Mouse (Mus musculus) spleen, postnatal 14 days (tissue): Measurements from ENCODE around the gene Pdcd10.
A peak's percentile ranks its signal among the peaks of the same experiment; 100 is the strongest.

Experiments
- DNase-seq, 2 experiments: peaks; one replicate each; pipeline ENCODE4 v3.0.0; 2021 to 2022; ENCODE audit warnings: low spot score in 2 of 2

Gene Pdcd10

DNA sequence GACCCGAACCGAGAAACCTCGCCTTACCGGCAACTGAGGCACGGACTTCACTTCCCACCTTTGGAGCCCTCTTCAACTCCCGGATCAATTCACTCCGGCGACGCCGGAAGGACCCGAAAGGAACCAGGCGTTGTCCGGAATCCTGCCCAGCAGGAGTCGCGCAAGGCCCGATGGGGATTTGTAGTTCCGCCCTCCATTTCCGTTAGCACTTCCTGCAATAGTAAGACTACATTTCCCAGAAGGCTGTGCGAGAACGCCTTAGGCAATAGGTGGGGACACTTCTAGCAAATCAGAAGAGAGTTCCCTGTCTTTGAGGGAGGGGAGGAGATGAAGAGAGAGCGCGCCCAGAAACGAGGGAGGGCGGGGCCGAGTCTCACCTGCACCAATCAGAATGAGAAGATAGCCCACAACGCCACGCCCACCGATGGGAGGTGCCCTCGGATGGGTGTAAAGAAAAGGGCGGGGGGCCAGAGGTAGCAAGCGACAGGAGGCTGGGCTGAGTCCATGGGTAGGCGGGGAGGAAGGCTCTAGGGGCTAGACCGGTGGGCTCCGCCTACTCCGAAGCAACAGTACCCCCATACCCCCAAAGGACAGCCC lies at the start of gene Pdcd10:
Pdcd10 (minus strand) TSS at position 162 of the 597 bp plus-strand sequence.
- peak; percentile 98 to 99 for DNase-seq

DNA sequence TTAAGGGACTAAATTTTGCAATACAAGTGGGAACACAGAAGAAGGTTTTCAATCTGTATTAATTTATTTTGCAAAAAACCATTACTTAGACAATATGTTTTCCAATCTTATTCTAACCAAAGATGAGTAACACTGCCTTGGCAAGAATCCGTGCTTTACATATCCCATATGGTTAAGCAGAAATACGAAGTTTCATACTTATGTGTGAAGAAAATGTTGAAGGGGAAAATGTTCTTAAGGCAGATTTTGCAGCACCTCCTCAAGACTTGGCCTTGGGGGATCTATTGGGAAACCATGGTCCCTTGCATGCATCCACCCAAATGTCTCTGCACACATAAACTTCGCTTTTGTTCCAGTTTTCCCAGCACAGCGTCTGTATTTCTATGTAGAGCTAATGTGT lies 28.2 kb upstream of the Pdcd10 start:
- no peak for DNase-seq

DNA sequence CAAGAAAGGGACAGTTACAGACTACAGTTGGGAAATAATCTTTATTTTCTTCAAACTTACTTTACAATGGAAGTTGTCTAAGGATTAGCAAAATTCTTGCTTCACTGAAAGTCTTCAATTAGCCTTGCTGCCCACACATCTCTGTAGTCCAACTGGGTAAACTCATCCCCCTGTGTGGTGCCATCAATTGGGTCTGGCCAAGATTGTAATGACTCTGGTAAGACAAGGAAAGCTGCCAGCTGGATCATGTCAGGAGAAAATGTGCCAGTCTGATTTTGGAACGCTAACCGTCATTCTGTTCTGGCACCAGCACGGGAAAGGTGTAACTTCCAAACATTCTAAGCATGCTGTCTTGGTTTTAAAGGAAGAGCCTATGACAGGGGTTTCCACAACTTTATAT lies 26.6 kb upstream of the Pdcd10 start:
- DNase-seq, result no peak

DNA sequence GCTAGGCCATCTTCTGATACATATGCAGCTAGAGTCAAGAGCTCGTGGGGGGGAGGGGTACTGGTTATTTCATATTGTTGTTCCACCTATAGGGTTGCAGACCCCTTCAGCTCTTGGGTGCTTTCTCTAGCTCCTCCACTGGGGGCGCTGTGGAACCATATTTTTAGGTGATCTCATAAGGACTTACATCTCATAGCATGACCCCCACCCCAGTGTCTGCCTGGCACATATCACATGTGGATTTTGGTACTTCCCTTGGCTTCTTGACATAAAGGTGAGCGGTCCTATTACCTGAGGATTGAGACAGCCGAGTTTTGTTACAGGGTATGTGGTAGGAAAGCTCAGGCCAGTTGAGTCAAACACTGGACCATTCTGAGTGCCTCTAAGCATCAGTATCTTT lies 22.7 kb upstream of the Pdcd10 start:
- DNase-seq, result peak; percentile 22 to 43

DNA sequence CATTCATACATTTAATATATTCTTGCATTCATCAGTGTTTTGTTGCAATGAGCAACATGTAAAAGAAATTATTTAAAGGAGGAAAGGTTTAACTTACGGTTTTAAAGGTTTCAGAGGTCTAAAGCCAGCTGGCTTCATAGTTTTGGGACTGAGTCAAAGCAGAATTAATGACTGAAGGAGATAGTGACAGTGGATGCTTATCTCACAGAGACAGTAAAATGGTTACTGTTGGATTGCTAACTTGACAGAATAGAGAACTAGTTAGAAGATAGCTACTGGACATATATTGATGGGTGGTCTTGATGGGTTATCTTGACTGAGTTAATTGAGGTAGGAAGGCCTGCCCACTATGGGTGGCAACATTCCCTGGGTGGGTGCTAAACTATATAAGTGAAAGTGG lies 18.9 kb upstream of the Pdcd10 start:
- DNase-seq, result no peak

DNA sequence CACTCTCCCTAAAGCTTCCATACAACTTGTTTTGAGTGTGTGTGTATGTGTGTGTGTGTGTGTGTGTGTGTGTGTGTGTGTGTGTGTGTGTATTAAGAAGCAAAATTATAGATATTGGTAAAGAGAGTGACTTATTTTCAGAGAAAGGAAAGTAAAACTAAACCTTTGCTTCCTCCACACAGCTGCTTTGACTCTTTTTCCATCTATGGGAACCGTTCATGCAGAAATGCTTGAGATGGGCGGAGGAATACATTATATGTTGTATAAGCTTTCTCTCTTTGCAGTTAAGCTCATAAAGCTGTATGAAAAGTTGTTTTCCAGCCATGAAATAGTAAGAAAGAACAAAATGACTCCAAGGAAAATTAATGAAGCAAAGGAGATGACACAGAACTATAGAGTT lies 17.4 kb upstream of the Pdcd10 start:
- DNase-seq, result no peak

DNA sequence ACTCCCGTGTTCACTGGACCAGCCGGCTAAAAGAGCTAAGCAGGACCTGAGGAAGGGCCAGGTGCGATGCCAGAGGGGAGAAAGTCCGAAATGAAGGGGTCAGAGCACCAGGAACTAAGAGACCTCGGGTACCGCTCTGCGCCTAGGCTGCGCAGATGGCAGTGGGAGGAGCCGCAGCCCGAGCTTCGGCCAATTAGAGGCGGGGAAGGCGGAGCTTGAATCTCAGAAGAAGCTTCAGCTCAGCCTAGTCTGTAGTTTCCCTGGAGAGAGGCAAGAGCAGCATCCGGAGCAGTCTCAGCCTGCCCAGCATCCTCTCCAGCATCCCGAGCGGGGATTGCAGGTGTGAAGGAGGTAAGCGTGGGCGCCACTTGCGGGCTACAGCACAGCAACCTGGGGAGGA lies 636 bp upstream of the Pdcd10 start, which contains the start of gene Serpini1:
Serpini1 (plus strand) TSS at position 256 of the 400 bp plus-strand sequence.
- peak; percentile 73 to 78 for DNase-seq

DNA sequence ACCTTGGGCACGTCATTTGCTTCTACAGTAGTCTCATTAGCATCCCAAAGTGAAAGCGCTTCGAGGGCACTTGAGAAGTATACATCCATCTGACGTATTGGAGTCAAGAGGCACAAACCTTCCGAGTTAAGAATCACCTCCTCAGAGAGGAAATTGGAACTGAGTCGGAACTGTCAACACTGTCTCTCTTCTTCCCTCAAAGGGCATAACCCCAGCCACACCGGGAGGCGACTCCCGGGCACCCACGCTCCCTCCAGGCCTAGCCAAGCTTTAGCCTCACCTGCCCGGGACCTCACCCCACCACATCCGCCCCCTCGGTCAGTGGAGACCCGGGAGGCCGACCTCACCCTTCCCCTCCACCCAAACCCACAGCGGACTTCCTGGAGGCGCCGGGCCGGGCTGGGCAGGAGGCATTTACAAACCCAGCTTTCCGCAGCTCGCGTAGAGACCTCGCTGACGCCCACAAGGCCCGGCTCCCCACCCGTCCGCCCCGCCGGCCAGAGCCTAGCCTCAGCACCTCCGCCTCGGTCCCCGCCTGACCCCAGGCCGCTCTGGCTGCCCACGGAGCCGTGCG lies 448 bp downstream of the Pdcd10 start:
- DNase-seq, result no peak

DNA sequence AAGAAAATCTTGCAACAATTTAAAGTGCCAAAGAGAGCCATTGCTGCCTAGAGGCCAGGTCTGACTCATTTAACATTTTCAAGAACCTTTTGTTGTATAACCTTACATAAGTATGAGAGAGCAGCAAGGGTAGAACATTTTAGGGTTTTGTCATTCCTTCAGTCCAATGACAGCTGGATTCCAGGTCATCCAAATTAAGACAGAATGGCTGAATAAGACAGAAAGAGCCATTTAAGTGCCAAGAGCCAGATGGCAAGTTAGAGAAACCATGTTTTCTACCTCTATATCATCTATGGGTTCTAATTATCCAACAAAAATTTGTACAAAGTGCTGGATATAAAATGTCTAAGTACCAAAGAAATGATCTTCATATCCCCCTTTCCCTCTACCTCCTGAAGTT lies 5.4 kb downstream of the Pdcd10 start:
- no peak for DNase-seq

DNA sequence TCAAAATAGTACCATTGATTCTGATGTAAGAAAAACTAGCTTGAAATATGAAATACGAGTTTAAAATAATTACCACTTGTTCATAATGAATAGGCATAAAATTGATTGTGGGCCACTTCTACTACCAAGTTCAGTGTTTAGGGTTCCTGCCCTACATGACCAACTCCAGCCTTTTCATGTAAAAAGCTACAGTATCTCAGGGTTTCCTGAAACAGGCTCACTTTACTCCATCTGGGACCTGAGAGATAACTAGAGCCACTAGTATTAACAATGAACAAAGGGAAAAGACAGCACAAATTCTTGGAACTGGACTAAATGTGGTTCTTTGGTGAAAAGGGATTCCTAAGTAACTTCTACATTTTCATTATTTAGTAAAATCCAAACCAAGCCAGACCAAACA lies 12.4 kb downstream of the Pdcd10 start:
- DNase-seq, result no peak

DNA sequence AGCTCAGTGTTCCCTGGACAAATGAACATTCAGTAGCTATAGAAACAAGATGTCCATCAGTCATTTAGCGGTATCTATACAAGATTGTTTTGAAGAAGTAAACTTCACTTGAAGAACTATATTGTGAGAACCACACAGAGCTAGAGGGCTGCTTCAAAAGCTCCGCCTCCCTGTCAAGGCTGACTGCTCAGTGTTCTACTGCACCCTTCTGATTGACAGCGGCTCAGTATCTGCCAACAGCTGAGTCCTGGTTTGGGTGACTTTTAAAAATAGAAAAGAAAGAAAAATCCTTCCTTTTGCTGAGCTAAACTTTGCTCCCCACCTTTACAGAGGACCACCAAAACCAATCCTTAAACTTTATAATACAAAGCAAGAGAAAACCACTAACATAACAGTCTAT lies 13.8 kb downstream of the Pdcd10 start:
- DNase-seq, result peak in 1 of 2 experiments; percentile 7

DNA sequence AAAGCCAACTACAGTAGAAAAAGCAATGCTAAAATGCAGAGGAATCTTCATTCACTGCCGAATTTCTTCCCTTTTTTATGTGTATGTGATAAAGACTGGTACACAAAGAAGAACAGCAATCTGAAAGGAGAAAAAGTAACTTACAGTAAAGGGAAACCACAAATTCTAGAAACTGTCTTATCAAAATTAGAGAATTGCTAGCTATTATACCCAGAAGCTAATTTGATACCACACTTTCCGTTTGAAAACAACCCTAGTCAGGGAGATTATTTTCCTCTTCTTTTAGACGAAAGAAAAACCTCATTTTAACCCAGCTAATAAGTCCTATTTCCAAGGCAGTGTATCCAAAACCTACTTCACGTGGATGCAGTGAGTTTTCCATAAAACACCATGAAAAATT lies 15.4 kb downstream of the Pdcd10 start:
- DNase-seq, result no peak

DNA sequence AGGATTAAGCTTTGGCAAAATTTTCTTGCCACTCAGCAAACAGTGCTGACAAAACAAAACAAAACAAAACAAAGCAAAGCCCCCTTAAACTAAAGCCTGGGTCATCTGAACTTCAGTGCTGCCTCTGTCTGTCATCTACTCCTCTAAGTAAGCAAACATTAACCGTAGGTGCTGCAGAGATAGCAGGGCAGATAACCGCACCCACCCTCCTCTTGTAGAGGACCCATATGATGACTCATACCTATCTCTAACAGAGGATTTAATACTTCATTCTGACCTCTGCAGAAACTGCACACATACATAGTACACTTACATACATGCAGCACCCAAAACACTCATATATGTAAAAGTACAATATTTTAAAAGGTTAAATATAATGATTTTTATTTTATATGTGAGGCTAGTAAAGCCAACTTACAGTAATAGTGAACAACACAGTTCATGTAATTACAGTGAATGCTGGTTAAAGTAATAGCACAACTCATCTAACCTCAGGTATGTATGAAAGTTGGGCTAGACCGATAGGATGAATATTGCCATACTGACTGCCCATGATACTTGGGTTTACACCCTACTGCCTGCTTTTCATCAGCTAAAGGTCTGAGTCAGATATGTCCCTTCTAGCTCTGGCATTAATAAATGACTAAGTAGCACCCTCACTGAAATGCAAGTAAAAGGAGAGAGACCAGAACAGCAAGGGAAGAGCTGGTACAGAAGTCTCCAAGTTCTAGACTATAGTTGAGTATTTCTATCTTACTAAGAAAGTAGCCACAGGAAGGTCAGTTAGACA lies 22.4 kb downstream of the Pdcd10 start:
- DNase-seq, result no peak

DNA sequence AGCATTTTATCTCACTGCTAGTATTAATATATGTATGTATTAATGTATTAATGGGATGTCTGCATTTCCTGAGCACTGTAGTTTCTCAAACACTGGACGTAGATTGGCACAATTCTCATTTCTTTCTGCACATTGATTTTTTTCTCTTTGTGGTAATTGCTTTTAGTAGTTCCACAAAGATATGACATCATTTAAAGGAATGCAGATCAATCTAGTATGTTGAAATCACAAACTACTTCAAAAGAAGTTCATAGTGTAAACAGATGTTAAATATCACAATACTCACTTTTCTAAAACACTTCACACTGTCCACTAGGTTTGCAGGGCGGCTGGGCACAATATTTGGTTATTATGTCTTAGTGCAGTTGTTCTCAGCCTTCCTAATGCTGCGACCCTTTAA lies 25.6 kb downstream of the Pdcd10 start:
- DNase-seq, result no peak

DNA sequence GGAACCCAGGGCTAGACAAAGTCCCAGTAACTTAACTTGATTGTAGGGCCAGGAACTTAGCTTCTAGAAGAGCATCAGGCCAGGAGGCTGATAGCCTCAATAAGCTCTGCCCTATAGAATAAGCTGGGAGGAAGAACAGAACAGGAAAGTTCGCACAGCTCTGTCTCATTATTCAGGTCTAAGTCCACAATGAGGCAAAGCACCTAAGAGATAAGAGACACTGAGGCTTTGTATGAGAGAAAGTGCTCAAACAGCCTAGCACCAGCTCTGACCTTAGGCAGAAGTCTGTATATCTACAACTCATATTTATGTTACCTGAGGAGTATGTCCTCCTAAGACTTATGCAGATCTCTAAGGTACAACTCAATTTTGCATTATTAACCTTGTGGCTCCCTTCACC lies 34.1 kb downstream of the Pdcd10 start:
- DNase-seq, result no peak

DNA sequence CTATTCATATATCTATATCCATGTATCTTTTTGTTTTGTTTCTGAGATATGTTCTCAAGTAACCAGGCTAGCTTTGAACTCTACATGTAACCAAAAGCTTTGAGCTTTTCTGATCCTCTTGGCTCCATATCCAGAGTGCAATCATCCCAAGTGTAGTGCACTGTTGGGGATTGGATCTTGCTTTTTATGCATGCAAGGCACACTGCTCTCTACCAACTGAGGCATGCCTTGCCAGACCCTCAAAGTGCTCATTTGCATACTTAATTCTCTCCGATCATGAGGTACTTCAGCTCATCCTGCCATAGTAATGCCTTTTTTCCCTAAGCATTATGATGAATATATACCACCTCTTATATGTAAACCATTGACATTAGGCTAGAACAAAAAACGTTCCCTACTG lies 35.3 kb downstream of the Pdcd10 start:
- no peak for DNase-seq

DNA sequence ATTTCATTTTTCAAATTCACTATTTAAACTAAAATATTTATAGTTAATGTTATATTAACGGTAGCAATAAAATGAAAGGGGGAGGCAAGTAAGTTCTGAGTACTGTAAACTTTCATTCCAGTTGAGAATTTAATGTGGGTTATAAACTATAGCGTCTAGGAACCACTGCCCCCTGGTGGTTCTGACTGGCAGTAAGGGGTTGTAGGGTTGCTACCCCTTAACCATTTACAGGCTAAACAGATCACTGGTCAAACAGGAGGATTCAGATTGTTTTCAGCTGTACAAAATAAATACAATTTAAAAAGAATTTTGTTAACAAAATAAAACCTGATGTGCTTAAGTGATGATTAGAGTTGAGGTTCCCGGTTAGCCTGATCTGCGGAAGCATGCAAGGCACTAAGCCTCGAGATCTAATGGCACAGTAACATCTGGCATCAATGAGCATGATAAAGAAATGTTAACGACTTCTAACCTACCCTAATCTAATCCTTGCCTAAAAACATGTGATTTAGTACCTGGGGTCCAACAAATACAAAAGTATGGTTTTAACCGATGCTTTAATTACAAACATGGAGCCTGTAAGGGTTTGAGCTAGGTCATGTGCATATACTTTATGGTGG lies 38.9 kb downstream of the Pdcd10 start:
- peak; percentile 17 to 50 for DNase-seq

DNA sequence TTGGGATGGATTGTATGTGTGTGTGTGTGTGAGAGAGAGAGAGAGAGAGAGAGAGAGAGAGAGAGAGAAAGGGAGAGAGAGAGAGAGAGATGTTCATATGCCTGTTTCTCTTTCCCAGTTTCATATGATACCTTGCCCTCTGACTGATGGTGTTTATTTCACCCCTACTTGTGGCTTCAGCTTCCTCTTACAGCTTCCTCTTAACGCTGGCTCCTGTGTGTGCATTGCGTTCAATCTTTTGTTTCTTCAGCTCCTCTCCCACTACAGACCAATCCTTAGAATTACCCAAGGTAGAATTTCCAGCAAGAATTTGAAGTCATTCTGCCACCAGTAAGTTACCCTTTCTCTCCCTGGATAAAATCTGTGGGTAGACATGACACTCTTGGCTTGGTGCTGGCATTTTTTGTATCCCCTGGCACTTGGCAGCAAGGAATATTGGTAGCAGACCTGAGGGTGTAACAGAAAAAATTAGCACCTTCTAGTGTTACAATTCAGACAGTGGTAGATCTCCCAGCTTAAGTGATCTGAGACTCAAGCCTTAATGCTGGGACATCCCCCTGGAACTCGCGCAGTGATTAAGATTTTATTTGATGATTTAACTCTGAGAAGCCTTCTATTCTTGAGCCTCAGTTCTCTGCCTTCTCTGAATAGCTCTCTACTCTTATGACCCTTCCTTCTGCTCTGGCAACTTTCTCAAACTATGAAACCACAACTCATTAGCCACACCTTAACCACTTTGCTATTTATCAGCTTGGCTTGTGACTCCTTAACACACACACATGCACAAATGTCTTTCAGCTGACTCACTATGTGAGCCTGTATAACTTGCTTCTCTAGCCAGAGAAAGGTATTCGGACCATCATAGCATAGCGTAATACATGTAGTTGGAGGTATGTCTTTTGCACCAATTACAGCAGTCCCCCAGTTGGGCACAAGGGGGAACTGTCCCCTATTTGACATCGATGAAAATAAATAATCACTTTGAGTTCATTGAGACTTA lies 57.4 kb downstream of the Pdcd10 start:
- DNase-seq, result no peak

DNA sequence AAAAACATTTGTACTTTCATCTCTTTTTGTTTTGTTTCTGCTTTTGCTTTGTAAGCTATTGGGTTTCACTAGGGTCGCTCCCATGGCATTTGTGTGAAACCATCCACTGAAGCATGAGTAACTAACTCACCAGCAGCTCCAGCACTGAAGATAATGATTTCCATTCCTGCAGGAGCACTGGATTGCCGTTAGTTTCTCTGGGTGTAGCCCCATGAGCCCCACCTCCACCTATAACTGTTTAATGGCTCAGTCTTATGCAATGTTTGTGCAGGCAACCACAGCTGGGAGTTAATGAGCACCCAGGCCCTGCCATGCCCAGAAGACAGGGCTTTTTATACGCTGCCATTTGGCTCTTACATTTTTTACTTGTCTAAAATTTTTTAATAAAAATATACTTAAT lies 63.7 kb downstream of the Pdcd10 start:
- no peak for DNase-seq

DNA sequence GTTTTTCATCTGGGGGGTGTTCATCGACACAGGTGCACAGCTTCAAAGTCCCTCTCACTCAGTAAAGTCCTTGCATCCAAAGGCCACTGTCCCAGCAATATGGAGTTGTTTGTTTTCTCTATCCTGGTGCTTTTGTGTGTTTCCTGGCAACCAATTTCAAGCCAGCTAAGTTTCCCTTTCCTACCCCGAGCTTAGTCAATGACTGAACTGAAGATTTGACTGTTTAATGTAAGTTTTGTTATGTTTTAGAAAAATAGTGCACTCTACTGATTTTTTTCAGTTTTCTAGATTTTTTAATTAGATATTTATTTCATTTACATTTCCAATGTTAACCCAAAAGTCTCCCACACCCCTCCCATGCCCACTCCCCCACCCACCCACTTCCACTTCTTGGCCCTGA lies 74.6 kb downstream of the Pdcd10 start, which contains the start of gene Wdr49:
Wdr49 (minus strand) TSS at position 101 of the 400 bp plus-strand sequence.
- no peak for DNase-seq

DNA sequence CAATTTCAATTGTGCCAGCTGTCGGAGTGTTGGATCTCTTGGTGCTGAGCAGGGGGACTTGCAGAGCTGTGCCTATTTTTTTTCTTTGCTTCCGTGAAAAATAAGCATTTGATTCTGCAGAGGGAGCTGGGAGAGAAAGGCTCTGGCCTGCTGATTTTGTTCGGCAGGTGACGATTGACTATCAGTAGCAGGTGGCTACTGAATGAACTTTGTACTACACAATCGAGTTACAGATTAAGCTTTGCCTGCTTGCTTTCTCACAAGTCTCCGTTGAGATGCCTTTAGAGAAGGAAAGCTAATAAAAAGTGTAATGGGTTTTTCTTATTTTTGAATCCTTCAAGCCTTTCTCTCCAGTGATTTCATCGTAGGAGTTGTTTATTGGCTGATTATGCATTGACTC lies 81.5 kb downstream of the Pdcd10 start:
- DNase-seq, result no peak
